Mouse (Mus musculus) kidney, adult 10 weeks (tissue): ENCODE data around the gene Tyw3. TPM values are rescaled to one million over a fixed set of nuclear protein-coding genes. Genes with fewer than 3 reads are reported as not detected.

Experiments used
- polyA plus RNA-seq: library from polyadenylated mRNA; stranded (reverse); fragments of 350-450 nt; fragmentation: Illumina TruSeq; extraction: RNeasy Lipid Tissue Mini Kit (QIAGEN cat#74804); gene quantifications from one replicate; pipeline ENCODE4 v1.2.3, GENCODE M21; 2014; ENCODE audit warnings: low read depth, low replicate concordance

The Tyw3 gene
- polyA plus RNA-seq, result 22.3 TPM

DNA sequence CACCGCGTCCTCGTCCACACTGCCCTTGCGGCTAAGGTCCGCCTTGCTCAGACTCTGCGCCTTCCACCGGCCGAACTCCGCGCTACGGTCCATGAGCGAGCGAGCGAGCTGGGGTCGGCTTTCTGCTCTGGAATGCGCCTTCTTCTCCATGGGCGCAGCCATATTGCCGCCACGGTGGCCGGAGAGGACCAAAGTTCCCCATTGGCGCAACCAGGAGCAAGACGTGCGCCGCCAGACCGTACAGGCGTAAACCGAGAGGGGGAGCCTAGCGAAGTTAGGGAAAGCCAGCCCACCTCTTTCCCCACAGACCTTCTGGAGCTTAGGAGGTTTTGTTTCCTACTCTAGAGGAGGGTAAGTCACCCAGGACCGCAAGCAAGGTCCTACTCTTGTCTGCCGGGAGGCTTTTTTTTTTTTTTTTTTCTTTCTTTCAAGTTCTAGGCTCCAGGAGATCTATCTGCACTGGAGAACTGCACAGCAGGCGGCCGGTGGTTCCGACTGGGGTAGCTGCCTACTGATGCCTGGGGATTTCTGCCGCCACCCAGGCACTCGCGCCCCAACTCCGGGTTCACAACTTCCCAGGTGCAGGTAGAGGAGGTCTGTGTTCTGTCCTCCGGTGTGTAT is at the start of gene Tyw3:
Tyw3 (minus strand) TSS at position 171 of the 621 bp plus-strand sequence.

DNA sequence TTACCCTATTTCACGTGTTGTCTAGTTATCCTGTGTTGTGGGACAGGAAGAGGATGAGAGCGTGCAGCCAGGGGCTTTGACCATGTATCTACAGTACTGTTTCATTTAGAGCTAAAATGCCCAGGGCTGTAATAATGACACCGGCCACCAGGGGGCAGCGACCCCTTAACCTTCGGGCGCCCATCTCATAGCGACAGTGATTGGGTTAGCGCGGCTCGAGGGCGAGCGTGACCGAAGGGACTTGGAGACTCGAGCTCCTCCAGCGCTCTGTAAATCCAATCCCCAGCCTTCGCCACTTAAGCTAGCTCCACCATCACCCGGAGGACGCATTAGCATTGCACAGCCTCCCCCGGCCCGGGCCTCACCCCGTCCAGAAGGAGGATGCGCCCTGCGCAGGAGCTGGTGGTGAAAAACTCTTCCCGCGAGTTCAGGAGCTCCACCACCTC is 393 bp downstream of the Tyw3 start, which contains the start of gene Cryz:
Cryz (plus strand) TSS at position 224 of the 446 bp plus-strand sequence.

Other genes starting within 250 kb of the Tyw3 start
- gene Cryz, start 393 bp downstream of the Tyw3 start, polyA plus RNA-seq, result 304 TPM
- 0.20 TPM for gene Erich3, start 66.8 kb upstream of the Tyw3 start, polyA plus RNA-seq